Comparison of ENCODE assay signal across 14 mouse cellular contexts in the genomic region with DNA sequence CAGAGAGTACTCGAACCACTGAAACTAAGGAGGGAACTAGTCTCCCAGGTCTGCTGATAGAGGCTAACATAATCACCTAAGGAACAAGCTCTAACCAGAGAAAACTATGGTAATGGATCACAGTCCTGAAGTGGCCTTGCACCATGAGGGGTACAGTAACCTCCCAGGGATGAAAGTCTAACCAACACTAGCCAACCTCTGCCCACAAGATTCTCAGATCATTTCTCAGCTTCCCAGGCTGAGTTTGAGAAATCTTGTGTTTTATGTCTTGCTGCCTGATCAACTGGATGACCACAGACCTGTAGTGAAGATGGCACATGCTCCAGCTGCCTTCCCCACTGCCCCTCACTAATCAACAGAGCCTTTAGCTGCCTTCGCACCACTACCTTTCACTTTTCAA. TPM values are rescaled to one million over a fixed set of nuclear protein-coding genes. Genes with fewer than 3 reads are reported as not detected.
DNase-seq lines count a peak whose midpoint lies in the region; ATAC-seq and TF ChIP-seq lines count a peak whose summit lies in the region.
"Not testable (repeated sequence)": the region's sequence is repeated elsewhere in the genome, so short reads cannot be mapped to it uniquely, and the experiment has no call there.
"Had no signal": no experiment of that assay in that cellular context is flagged by ENCODE, and none has a peak within 500 bp of the region (broad histone marks: within the 10 kb centered on the region; RNA-seq: fewer than 3 reads in every experiment).

No protein-coding gene starts in this region.

- CTCF ChIA-PET in Patski (lab: Charles Lee) = not testable (repeated sequence)

- not testable (repeated sequence) for H3K36me3 ChIP-seq in heart, embryonic 10.5 days; kidney, adult 2 months (ENCODE audit: control insufficient read depth, insufficient read depth, low read length)

- H3K9me3 ChIP-seq in heart, embryonic 10.5 days = not testable (repeated sequence)

- TF ChIP-seq POLR2A in kidney, adult 2 months (IDR thresholded peaks at IDR 0.05; ENCODE audit: low read depth, low read length) = not testable (repeated sequence)

- peak; percentile 44 for ATAC-seq in Patski

- DNase-seq in Patski (ENCODE audit: low read depth, low spot score) = peak; percentile 76
- peak; percentile 11 for DNase-seq in heart, embryonic 10.5 days (ENCODE audit: low spot score)
- DNase-seq in kidney, adult 11 months = peak; percentile 45
- peak; percentile 67 for DNase-seq in kidney, adult 2 months
- DNase-seq in kidney, adult 9 months = peak; percentile 72
- peak; percentile 31 for DNase-seq in kidney, postnatal 14 days
- peak; percentile 27 to 48 for DNase-seq in kidney, postnatal 36 days

- H3K27ac ChIP-seq in heart, embryonic 10.5 days; kidney, adult 2 months (ENCODE audit: insufficient read depth, low read depth, low read length): not testable (repeated sequence)

- in situ Hi-C loops in Patski (cut with MboI; ENCODE audit: low pct_unique_long_range_greater_than_20kb) = not testable (repeated sequence)

- WGBS in heart, embryonic 10.5 days = 87% methylated on average over 2 of the region's 2 CpGs
- WGBS in kidney, adult 2 months = 97% methylated on average over 2 of the region's 2 CpGs

- POLR2A ChIA-PET in Patski (lab: Charles Lee) = not testable (repeated sequence)

- not testable (repeated sequence) for TF ChIP-seq CTCF in Patski (IDR thresholded peaks at IDR 0.05); kidney, adult 2 months (conservative IDR thresholded peaks at IDR 0.05; ENCODE audit: insufficient read depth, insufficient read length, low read depth, low read length)

- not testable (repeated sequence) for H3K4me3 ChIP-seq in heart, embryonic 10.5 days; kidney, adult 2 months (ENCODE audit: insufficient read depth, low read depth, low read length)

- H3K27me3 ChIP-seq in Patski; heart, embryonic 10.5 days (ENCODE audit: insufficient read depth, poor library complexity, severe bottlenecking); kidney, adult 2 months (replicated peaks; ENCODE audit: control insufficient read depth, insufficient read depth, low read length): not testable (repeated sequence)

- not testable (repeated sequence) for H3K4me1 ChIP-seq in heart, embryonic 10.5 days; kidney, adult 2 months (ENCODE audit: control insufficient read depth, insufficient read depth, low read length)

RNA-seq across cellular contexts. Expression of gene Cyp2d12, which starts 1.7 kb away (rescaled TPM):
- polyA plus RNA-seq in Patski (2021) = not detected
- not detected in 2 replicates for polyA plus RNA-seq in heart, embryonic 10.5 days (2016; fragmentation: Nextera tagmentation; extraction: Ambion mirVana)
- 54.8 and 67.6 TPM in 2 replicates for polyA plus RNA-seq in kidney, adult 2 months (2012; rRNA removed)
- polyA plus RNA-seq: activated CD4-positive, CD25-positive, alpha-beta regulatory T cell, adult 4 months; adrenal gland, adult 2 months; brain, embryonic 14.5 days; C2C12; CD4-positive, CD25-positive, alpha-beta regulatory T cell, adult 4 months; cerebellum, adult 2 months; G1E had no signal

Comparison
In these comparisons a context has a peak if more than half of its experiments do, and no peak if none do; other contexts are left out.
1. DNase-seq: peak in every context shown above with its lines; median percentile 76 in Patski; 72 in kidney, adult 9 months; 67 in kidney, adult 2 months; 45 in kidney, adult 11 months; 38 in kidney, postnatal 36 days; 31 in kidney, postnatal 14 days; 11 in heart, embryonic 10.5 days.
2. RNA of gene Cyp2d12, which starts 1.7 kb away (polyA plus RNA-seq): 54.8 to 67.6 TPM in kidney, adult 2 months; not detected in Patski (single experiment) and not detected in heart, embryonic 10.5 days; every median in the first group is over 10 times any median in the second.